Mouse (Mus musculus): Measurements from ENCODE around the gene Ninj2. TPM values are rescaled to one million over a fixed set of nuclear protein-coding genes. Genes with fewer than 3 reads are reported as not detected.

Ninj2 gene
- polyA plus RNA-seq (2015; fragmentation: Nextera tagmentation; extraction: Ambion mirVana) = not detected in 2 replicates

GRCm38 (mm10) chr6:120093100-120093499 lies at the start of gene Ninj2:
Gene Ninj2, plus strand, starts transcription at chr6:120093350.
- Histone ChIP-seq H3K4me1 (replicated peaks) (0 out of 2 replicates have a peak, but pooled peaks cover 3% of the 10 kb centered on the region), H3K27me3 (no peaks in the 10 kb centered on the region), H3K9ac (no peak within 1 kb of the TSS), H3K9me3 (no peaks in the 10 kb centered on the region), H3K4me3 (no peak within 1 kb of the TSS), H3K36me3 (no peaks in the 10 kb centered on the region), H3K27ac (no peak within 1 kb of the TSS), H3K4me2 (no peak within 1 kb of the TSS)
- 68% methylated on average over 11 of the region's 11 CpGs for WGBS
- no peak for ATAC-seq (ENCODE audit: low FRiP score)

- no peaks in the 10 kb centered on the region for H3K36me3 ChIP-seq
- ATAC-seq (ENCODE audit: low FRiP score) = no peak
- WGBS = 78% methylated on average over 4 of the region's 4 CpGs
- no peak overlapping the region for H3K4me2 ChIP-seq
- H3K9ac ChIP-seq = no peak overlapping the region
- no peak overlapping the region for H3K27ac ChIP-seq
- no peaks in the 10 kb centered on the region for H3K4me1 ChIP-seq (replicated peaks)
- H3K9me3 ChIP-seq = no peaks in the 10 kb centered on the region
- H3K27me3 ChIP-seq = peaks cover 3% of the 10 kb centered on the region; the same call in 1 of the 2 replicates
- H3K4me3 ChIP-seq = no peak overlapping the region
These were observed 47.7 kb upstream of the Ninj2 start for GRCm38 (mm10) chr6:120045406-120045805.

GRCm38 (mm10) chr6:120047705-120048292 lies 45.4 kb upstream of the Ninj2 start:
- H3K27ac ChIP-seq = no peak overlapping the region
- H3K4me1 ChIP-seq (replicated peaks) = no peaks in the 10 kb centered on the region
- ATAC-seq (ENCODE audit: low FRiP score) = no peak
- no peaks in the 10 kb centered on the region for H3K9me3 ChIP-seq
- H3K4me2 ChIP-seq = no peak overlapping the region
- H3K9ac ChIP-seq = no peak overlapping the region
- WGBS = 84% methylated on average over 7 of the region's 7 CpGs
- no peak overlapping the region for H3K4me3 ChIP-seq
- no peaks in the 10 kb centered on the region for H3K27me3 ChIP-seq
- no peaks in the 10 kb centered on the region for H3K36me3 ChIP-seq

- no peak overlapping the region for H3K9ac ChIP-seq
- WGBS = 83% methylated on average over 6 of the region's 6 CpGs
- H3K4me1 ChIP-seq (replicated peaks) = no peaks in the 10 kb centered on the region
- H3K27ac ChIP-seq = no peak overlapping the region
- no peaks in the 10 kb centered on the region for H3K36me3 ChIP-seq
- no peak for ATAC-seq (ENCODE audit: low FRiP score)
- H3K4me3 ChIP-seq = no peak overlapping the region
- H3K27me3 ChIP-seq = no peaks in the 10 kb centered on the region
- no peak overlapping the region for H3K4me2 ChIP-seq
- H3K9me3 ChIP-seq = no peaks in the 10 kb centered on the region
These were observed 38.7 kb upstream of the Ninj2 start for GRCm38 (mm10) chr6:120054412-120054811.

GRCm38 (mm10) chr6:120055666-120056540 lies 37.2 kb upstream of the Ninj2 start:
- H3K4me1 ChIP-seq (replicated peaks) = no peaks in the 10 kb centered on the region
- no peaks in the 10 kb centered on the region for H3K36me3 ChIP-seq
- no peak overlapping the region for H3K27ac ChIP-seq
- H3K4me2 ChIP-seq = no peak overlapping the region
- WGBS = 76% methylated on average over 2 of the region's 2 CpGs
- no peak overlapping the region for H3K4me3 ChIP-seq
- no peak overlapping the region for H3K9ac ChIP-seq
- H3K27me3 ChIP-seq = no peaks in the 10 kb centered on the region
- no peak for ATAC-seq (ENCODE audit: low FRiP score)
- H3K9me3 ChIP-seq = no peaks in the 10 kb centered on the region

GRCm38 (mm10) chr6:120062934-120063333 lies 30.2 kb upstream of the Ninj2 start:
- no peak overlapping the region for H3K27ac ChIP-seq
- WGBS = 84% methylated on average over 5 of the region's 5 CpGs
- no peaks in the 10 kb centered on the region for H3K36me3 ChIP-seq
- H3K4me1 ChIP-seq (replicated peaks) = no peaks in the 10 kb centered on the region
- H3K4me2 ChIP-seq = no peak overlapping the region
- no peak for ATAC-seq (ENCODE audit: low FRiP score)
- H3K9me3 ChIP-seq = no peaks in the 10 kb centered on the region
- H3K9ac ChIP-seq = no peak overlapping the region
- H3K27me3 ChIP-seq = no peaks in the 10 kb centered on the region
- no peak overlapping the region for H3K4me3 ChIP-seq

GRCm38 (mm10) chr6:120064627-120065026 lies 28.5 kb upstream of the Ninj2 start:
- no peak for ATAC-seq (ENCODE audit: low FRiP score)
- no peaks in the 10 kb centered on the region for H3K27me3 ChIP-seq
- H3K36me3 ChIP-seq = no peaks in the 10 kb centered on the region
- H3K9me3 ChIP-seq = no peaks in the 10 kb centered on the region
- 39% methylated on average over 2 of the region's 2 CpGs for WGBS
- H3K4me3 ChIP-seq = no peak overlapping the region
- H3K9ac ChIP-seq = no peak overlapping the region
- H3K4me2 ChIP-seq = no peak overlapping the region
- no peak overlapping the region for H3K27ac ChIP-seq
- H3K4me1 ChIP-seq (replicated peaks) = no peaks in the 10 kb centered on the region

- no peaks in the 10 kb centered on the region for H3K36me3 ChIP-seq
- H3K4me3 ChIP-seq = no peak overlapping the region
- 71% methylated on average over 6 of the region's 6 CpGs for WGBS
- H3K4me2 ChIP-seq = no peak overlapping the region
- ATAC-seq (ENCODE audit: low FRiP score) = no peak
- H3K27me3 ChIP-seq = no peaks in the 10 kb centered on the region
- H3K9me3 ChIP-seq = peaks cover under 1% of the 10 kb centered on the region; the same call in 1 of the 2 replicates
- H3K4me1 ChIP-seq (replicated peaks) = no peaks in the 10 kb centered on the region
- H3K9ac ChIP-seq = no peak overlapping the region
- no peak overlapping the region for H3K27ac ChIP-seq
These were observed 27.5 kb upstream of the Ninj2 start for GRCm38 (mm10) chr6:120065552-120066177.

- no peak overlapping the region for H3K4me3 ChIP-seq
- no peak overlapping the region for H3K9ac ChIP-seq
- H3K4me1 ChIP-seq (replicated peaks) = no peaks in the 10 kb centered on the region
- peaks cover 8% of the 10 kb centered on the region for H3K9me3 ChIP-seq
- ATAC-seq (ENCODE audit: low FRiP score) = no peak
- no peak overlapping the region for H3K4me2 ChIP-seq
- no peak overlapping the region for H3K27ac ChIP-seq
- H3K36me3 ChIP-seq = no peaks in the 10 kb centered on the region
- no peaks in the 10 kb centered on the region for H3K27me3 ChIP-seq
- WGBS = 87% methylated on average over 3 of the region's 3 CpGs
These were observed 23.6 kb upstream of the Ninj2 start for GRCm38 (mm10) chr6:120069546-120069945.

- Histone ChIP-seq H3K4me1 (replicated peaks) (no peaks in the 10 kb centered on the region), H3K4me2 (no peak overlapping the region), H3K27ac (no peak overlapping the region), H3K9me3 (peaks cover 8% of the 10 kb centered on the region), H3K9ac (no peak overlapping the region), H3K4me3 (no peak overlapping the region), H3K27me3 (no peaks in the 10 kb centered on the region), H3K36me3 (no peaks in the 10 kb centered on the region)
- no peak for ATAC-seq (ENCODE audit: low FRiP score)
- 78% methylated on average over 2 of the region's 2 CpGs for WGBS
These were observed 20.5 kb upstream of the Ninj2 start for GRCm38 (mm10) chr6:120072630-120073029.

- no peak overlapping the region for H3K9ac ChIP-seq
- no peak overlapping the region for H3K4me2 ChIP-seq
- H3K27ac ChIP-seq = no peak overlapping the region
- no peaks in the 10 kb centered on the region for H3K36me3 ChIP-seq
- no peaks in the 10 kb centered on the region for H3K4me1 ChIP-seq (replicated peaks)
- WGBS = 83% methylated on average over 6 of the region's 6 CpGs
- H3K9me3 ChIP-seq = no peaks in the 10 kb centered on the region
- no peak for ATAC-seq (ENCODE audit: low FRiP score)
- no peak overlapping the region for H3K4me3 ChIP-seq
- H3K27me3 ChIP-seq = no peaks in the 10 kb centered on the region
These were observed 16.3 kb upstream of the Ninj2 start for GRCm38 (mm10) chr6:120076619-120077450.

- ATAC-seq (ENCODE audit: low FRiP score) = no peak
These were observed 13.6 kb upstream of the Ninj2 start for GRCm38 (mm10) chr6:120079547-120079946.

More at GRCm38 (mm10) chr6:120079547-120079946, 13.6 kb upstream of the Ninj2 start:
- Histone ChIP-seq H3K27me3 (no peaks in the 10 kb centered on the region), H3K9ac (no peak overlapping the region), H3K4me3 (no peak overlapping the region), H3K4me1 (replicated peaks) (no peaks in the 10 kb centered on the region), H3K9me3 (no peaks in the 10 kb centered on the region), H3K36me3 (no peaks in the 10 kb centered on the region), H3K27ac (no peak overlapping the region), H3K4me2 (no peak overlapping the region)
- 86% methylated on average over 10 of the region's 10 CpGs for WGBS

All from hindbrain, embryonic 13.5 days (tissue).